Mouse (Mus musculus): ENCODE measurements around the gene Unc13d. TPM values are rescaled to one million over a fixed set of nuclear protein-coding genes. Genes with fewer than 3 reads are reported as not detected.

Gene Unc13d
- polyA plus RNA-seq, 1 experiment from 2014 or later: 1.1 TPM

GRCm38 (mm10) chr11:116040593-116040992 lies 37.2 kb downstream of the Unc13d start:
- TF ChIP-seq CTCF (IDR thresholded peaks at IDR 0.05; ENCODE audit: low read depth): no peak
- no peak overlapping the region for H3K4me3 ChIP-seq (ENCODE audit: low read depth, low read length)
- H3K9me3 ChIP-seq (ENCODE audit: control insufficient read depth): no peaks in the 10 kb centered on the region
- no peak overlapping the region for H3K27ac ChIP-seq (ENCODE audit: low read depth, low read length)
- H3K36me3 ChIP-seq (ENCODE audit: control insufficient read depth, insufficient read depth): peaks cover 16% of the 10 kb centered on the region
- WGBS: 89% methylated on average over 6 of the region's 6 CpGs
- ATAC-seq: no peak
- H3K4me2 ChIP-seq (replicated peaks; ENCODE audit: low read depth): no peak overlapping the region
- H3K9ac ChIP-seq (ENCODE audit: low read depth, low read length): no peak overlapping the region
- H3K4me1 ChIP-seq (replicated peaks; ENCODE audit: control insufficient read depth, insufficient read depth, low read length): no peaks in the 10 kb centered on the region
- H3K27me3 ChIP-seq (replicated peaks; ENCODE audit: control insufficient read depth, insufficient read depth, low read length): no peaks in the 10 kb centered on the region

DNA sequence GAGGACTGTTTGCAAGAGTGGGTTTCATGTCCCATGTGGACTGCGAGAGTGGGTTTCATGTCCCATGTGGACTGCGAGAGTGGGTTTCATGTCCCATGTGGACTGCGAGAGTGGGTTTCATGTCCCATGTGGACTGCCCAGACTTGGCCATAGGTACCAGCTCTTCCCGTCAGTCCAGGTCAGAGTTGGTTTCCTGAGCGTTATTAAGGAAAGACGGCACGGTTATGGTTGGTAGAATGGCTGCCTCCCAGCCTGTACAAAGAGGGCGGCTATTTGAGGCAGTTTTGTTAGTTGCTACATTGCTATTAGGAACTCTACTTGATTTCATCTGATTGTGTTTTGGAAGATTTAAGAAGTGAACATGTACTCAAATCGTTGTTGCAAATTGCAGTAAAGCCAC lies 39.9 kb downstream of the Unc13d start:
- Histone ChIP-seq H3K4me3 (ENCODE audit: low read depth, low read length) (no peak overlapping the region), H3K9ac (ENCODE audit: low read depth, low read length) (no peak overlapping the region), H3K27ac (ENCODE audit: low read depth, low read length) (no peak overlapping the region), H3K4me1 (replicated peaks; ENCODE audit: control insufficient read depth, insufficient read depth, low read length) (no peaks in the 10 kb centered on the region), H3K36me3 (ENCODE audit: control insufficient read depth, insufficient read depth) (peaks cover 16% of the 10 kb centered on the region), H3K27me3 (replicated peaks; ENCODE audit: control insufficient read depth, insufficient read depth, low read length) (no peaks in the 10 kb centered on the region), H3K9me3 (ENCODE audit: control insufficient read depth) (no peaks in the 10 kb centered on the region), H3K4me2 (replicated peaks; ENCODE audit: low read depth) (no peak overlapping the region)
- no peak for TF ChIP-seq CTCF (IDR thresholded peaks at IDR 0.05; ENCODE audit: low read depth)
- WGBS: 93% methylated on average over 9 of the region's 9 CpGs
- ATAC-seq: no peak

DNA sequence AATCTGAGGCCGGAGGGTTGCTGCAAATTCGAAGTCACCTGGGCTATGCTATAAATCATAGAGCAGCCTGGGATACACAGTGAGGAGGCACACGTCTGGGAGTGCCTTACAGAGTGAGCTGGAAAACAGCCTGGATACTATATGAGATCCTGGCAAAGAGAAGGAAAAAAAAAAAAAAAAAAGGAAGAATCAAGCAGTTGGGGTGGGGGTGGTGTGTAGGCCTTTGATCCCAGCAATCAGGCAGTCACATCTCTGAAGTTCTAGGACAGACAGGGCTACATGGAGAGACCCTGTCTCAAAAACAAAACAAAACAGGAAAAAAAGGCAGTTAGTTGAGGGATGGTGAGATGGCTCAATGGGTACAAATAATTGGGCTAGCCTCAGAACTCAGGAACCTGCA lies 41.1 kb downstream of the Unc13d start:
- peaks cover 12% of the 10 kb centered on the region for H3K36me3 ChIP-seq (ENCODE audit: control insufficient read depth, insufficient read depth)
- no peak overlapping the region for H3K27ac ChIP-seq (ENCODE audit: low read depth, low read length)
- TF ChIP-seq CTCF (IDR thresholded peaks at IDR 0.05; ENCODE audit: low read depth): no peak
- no peaks in the 10 kb centered on the region for H3K4me1 ChIP-seq (replicated peaks; ENCODE audit: control insufficient read depth, insufficient read depth, low read length)
- H3K4me2 ChIP-seq (replicated peaks; ENCODE audit: low read depth): no peak overlapping the region
- no peak overlapping the region for H3K4me3 ChIP-seq (ENCODE audit: low read depth, low read length)
- H3K9me3 ChIP-seq (ENCODE audit: control insufficient read depth): no peaks in the 10 kb centered on the region
- no peaks in the 10 kb centered on the region for H3K27me3 ChIP-seq (replicated peaks; ENCODE audit: control insufficient read depth, insufficient read depth, low read length)
- WGBS: 82% methylated on average over 3 of the region's 3 CpGs
- ATAC-seq: no peak
- no peak overlapping the region for H3K9ac ChIP-seq (ENCODE audit: low read depth, low read length)

DNA sequence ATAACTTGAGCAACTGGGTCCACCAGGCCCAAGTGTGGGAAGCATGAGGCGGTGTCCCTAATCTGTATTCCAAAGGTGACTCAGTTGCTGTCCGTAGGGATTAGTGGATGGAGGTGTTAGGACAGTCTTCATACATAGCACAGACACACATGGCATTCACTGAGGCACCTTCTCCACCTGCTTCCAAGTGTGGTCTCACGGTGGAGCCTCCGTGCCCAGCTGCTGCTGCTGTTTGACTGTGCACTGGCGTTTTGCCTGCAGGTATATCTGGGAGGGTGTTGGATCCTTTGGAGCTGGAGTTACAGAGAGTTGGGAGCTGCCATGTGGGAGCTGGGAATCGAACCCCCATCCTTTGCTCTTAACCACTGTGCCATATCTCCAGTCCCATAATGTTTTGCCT lies 43.2 kb downstream of the Unc13d start:
- no peak for ATAC-seq
- no peak for TF ChIP-seq CTCF (IDR thresholded peaks at IDR 0.05; ENCODE audit: low read depth)
- 87% methylated on average over 6 of the region's 6 CpGs for WGBS
- Histone ChIP-seq H3K27me3 (replicated peaks; ENCODE audit: control insufficient read depth, insufficient read depth, low read length) (no peaks in the 10 kb centered on the region), H3K9ac (ENCODE audit: low read depth, low read length) (no peak overlapping the region), H3K27ac (ENCODE audit: low read depth, low read length) (no peak overlapping the region), H3K36me3 (ENCODE audit: control insufficient read depth, insufficient read depth) (peaks cover 8% of the 10 kb centered on the region; the same call in 1 of the 2 replicates), H3K4me1 (replicated peaks; ENCODE audit: control insufficient read depth, insufficient read depth, low read length) (no peaks in the 10 kb centered on the region; the same call in 1 of the 2 replicates), H3K9me3 (ENCODE audit: control insufficient read depth) (no peaks in the 10 kb centered on the region), H3K4me3 (ENCODE audit: low read depth, low read length) (no peak overlapping the region), H3K4me2 (replicated peaks; ENCODE audit: low read depth) (no peak overlapping the region)

DNA sequence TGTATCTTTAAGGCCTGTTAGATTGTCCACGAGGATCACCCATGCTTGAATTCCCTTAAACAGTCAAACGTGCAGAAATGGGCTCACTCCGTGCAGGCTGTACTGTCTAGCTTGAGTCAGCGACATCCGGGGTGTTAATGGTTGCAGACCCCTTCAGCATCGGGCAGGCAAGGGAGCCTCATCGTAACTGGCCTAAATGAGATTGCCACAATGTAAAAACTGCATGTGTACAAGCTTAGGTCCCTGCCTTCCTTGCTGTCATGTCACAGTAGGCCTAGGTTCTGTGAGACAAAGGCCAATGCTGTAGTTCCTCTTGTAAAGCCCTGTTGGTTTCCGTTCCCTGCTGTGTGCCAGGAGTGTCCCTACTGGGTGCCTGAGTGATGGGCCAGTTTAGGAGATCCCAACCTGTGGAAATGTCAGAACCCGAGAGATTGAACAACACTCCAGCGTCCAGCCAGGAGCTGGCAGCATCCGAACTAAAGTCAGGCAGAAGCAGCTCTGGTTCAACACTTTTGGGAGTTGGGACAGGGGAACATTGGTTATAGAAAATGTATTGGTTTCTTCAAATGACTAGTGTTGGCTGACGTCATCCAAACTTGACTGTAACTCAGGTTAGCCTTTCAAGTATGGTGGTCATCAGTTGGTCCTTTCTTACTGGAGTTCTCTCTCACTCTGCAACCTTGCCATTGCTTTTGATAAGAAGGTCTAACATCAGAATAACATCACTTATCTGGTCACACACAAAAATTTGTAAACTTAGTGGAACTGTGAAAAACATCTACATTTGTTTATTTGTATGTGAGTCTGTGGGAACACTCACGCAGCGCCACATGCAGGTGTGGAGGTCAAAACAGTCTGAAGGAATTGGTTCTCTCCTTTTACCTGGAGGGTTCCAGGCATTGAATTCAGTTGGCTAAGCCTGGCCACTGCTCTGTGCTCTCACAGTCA lies 46.6 kb downstream of the Unc13d start:
- 0 out of 2 replicates have a peak, but pooled peaks have one; percentile 13 for TF ChIP-seq CTCF (IDR thresholded peaks at IDR 0.05; ENCODE audit: low read depth)
- 21% methylated on average over 14 of the region's 14 CpGs for WGBS
- ATAC-seq: no peak; the same call in 1 of the 2 replicates

DNA sequence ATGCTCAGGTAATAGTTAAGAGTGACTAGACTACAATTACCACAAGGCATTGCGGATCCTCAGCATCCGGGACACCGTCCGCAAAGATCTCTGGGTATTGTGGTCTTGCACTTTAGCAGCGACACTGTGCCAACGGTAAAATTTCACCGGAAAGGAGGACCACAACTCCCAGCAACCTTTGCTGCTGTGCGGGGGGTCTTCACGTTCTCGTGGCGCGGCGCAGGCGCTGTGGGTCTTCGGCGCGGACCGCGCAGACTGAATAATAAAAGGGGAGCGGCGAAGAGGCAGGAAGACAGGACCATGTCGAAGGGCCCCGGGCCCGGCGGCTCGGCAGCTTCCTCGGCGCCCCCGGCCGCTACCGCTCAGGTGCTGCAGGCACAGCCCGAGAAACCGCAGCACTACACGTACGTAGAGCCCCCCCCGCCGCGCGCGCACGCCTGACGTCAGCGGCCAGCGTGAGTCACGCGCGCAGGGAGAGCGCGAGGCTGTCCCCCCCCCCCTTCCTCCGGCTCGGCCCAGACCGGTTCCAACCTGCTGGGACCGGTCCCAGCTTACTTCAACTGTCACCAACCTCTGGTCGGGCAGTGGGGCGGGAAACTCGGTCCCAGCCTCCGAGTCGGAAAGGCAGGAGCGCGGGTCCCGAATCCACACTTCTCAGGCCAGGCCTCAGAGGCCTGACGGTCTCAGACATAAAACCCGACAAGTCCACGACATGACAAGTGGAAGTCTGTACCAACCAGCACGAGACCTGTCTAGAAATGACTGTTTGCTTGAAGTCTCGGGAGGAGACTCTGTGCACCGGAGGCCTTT lies 47.5 kb downstream of the Unc13d start, which contains the start of gene Unk:
Gene Unk (plus strand): TSS at position 235 of the 810 bp plus-strand sequence.
- ATAC-seq: peak; percentile 96
- Histone ChIP-seq H3K27me3 (replicated peaks; ENCODE audit: control insufficient read depth, insufficient read depth, low read length) (no peaks in the 10 kb centered on the region), H3K4me2 (replicated peaks; ENCODE audit: low read depth) (peak within 1 kb of the TSS; percentile 65), H3K4me1 (replicated peaks; ENCODE audit: control insufficient read depth, insufficient read depth, low read length) (no peaks in the 10 kb centered on the region; the same call in 1 of the 2 replicates), H3K36me3 (ENCODE audit: control insufficient read depth, insufficient read depth) (no peaks in the 10 kb centered on the region), H3K9me3 (ENCODE audit: control insufficient read depth) (no peaks in the 10 kb centered on the region), H3K9ac (ENCODE audit: low read depth, low read length) (peak within 1 kb of the TSS; percentile 79), H3K4me3 (ENCODE audit: low read depth, low read length) (peak within 1 kb of the TSS; percentile 73), H3K27ac (ENCODE audit: low read depth, low read length) (peak within 1 kb of the TSS; percentile 98)
- WGBS: under 1% methylated on average over 64 of the region's 67 CpGs
- no peak for TF ChIP-seq CTCF (IDR thresholded peaks at IDR 0.05; ENCODE audit: low read depth)

More for the DNA sequence above, 46.6 kb downstream of the Unc13d start:
- peak overlapping the region; percentile 73 for H3K4me3 ChIP-seq (ENCODE audit: low read depth, low read length)
- no peaks in the 10 kb centered on the region for H3K9me3 ChIP-seq (ENCODE audit: control insufficient read depth)
- H3K36me3 ChIP-seq (ENCODE audit: control insufficient read depth, insufficient read depth): no peaks in the 10 kb centered on the region
- H3K9ac ChIP-seq (ENCODE audit: low read depth, low read length): peak overlapping the region; percentile 79
- peak overlapping the region; percentile 98 for H3K27ac ChIP-seq (ENCODE audit: low read depth, low read length)
- peak overlapping the region; percentile 65 for H3K4me2 ChIP-seq (replicated peaks; ENCODE audit: low read depth)
- H3K4me1 ChIP-seq (replicated peaks; ENCODE audit: control insufficient read depth, insufficient read depth, low read length): no peaks in the 10 kb centered on the region; the same call in 1 of the 2 replicates
- H3K27me3 ChIP-seq (replicated peaks; ENCODE audit: control insufficient read depth, insufficient read depth, low read length): no peaks in the 10 kb centered on the region

All from intestine, postnatal 0 days (tissue).